Mouse (Mus musculus) hindbrain, postnatal 0 days (tissue): Measurements from ENCODE around the gene Bpgm. TPM values are rescaled to one million over a fixed set of nuclear protein-coding genes. Genes with fewer than 3 reads are reported as not detected.

Experiments used
- ATAC-seq: fragments of 200-750 bp; cut with Nextera tagmentation; 2 replicates; pipeline ENCODE4 v1.8.0; 2017; ENCODE audit warnings: mild to moderate bottlenecking, moderate TSS enrichment, moderate library complexity
- DNase-seq: peaks from one replicate; pipeline ENCODE4 v3.0.0-alpha.2; 2015; ENCODE audit warnings: low spot score
- H3K27ac ChIP-seq: fragments of 300-500 bp; sonication (generic); 2 replicates; pipeline ENCODE4 v1.5.1; 2014; ENCODE audit warnings: mild to moderate bottlenecking
- H3K27me3 ChIP-seq: fragments of 300-500 bp; sonication (generic); 2 replicates; pipeline ENCODE4 v1.6.1; 2014; ENCODE audit warnings: low read length, mixed read lengths; ENCODE audit not compliant: insufficient read depth
- H3K36me3 ChIP-seq: fragments of 300-500 bp; sonication (generic); 2 replicates; pipeline ENCODE4 v1.6.1; 2014; ENCODE audit warnings: low read length, mixed read lengths; ENCODE audit not compliant: insufficient read depth
- H3K4me1 ChIP-seq: fragments of 300-500 bp; sonication (generic); 2 replicates; pipeline ENCODE4 v1.6.1; 2014; ENCODE audit warnings: antibody characterized with exemption, low read length, mixed read lengths; ENCODE audit not compliant: insufficient read depth
- H3K4me2 ChIP-seq: fragments of 300-500 bp; sonication (generic); 2 replicates; pipeline ENCODE4 v1.6.1; 2014; ENCODE audit warnings: low read depth, mild to moderate bottlenecking, low read length, moderate library complexity, mixed read lengths
- H3K4me3 ChIP-seq: fragments of 300-500 bp; sonication (generic); 2 replicates; pipeline ENCODE4 v1.5.1; 2014; ENCODE audit warnings: low read length
- H3K9ac ChIP-seq: fragments of 300-500 bp; sonication (generic); replicated peaks from 2 replicates; pipeline ENCODE4 v1.6.1; 2014; ENCODE audit warnings: mild to moderate bottlenecking, low read length, moderate library complexity, mixed read lengths
- H3K9me3 ChIP-seq: fragments of 300-500 bp; sonication (generic); 2 replicates; pipeline ENCODE4 v1.6.1; 2016; ENCODE audit warnings: low read length, mixed read lengths
- CTCF ChIP-seq: IDR thresholded peaks from 2 replicates; pipeline ENCODE4 v1.5.1; 2016; ENCODE audit warnings: antibody characterized with exemption, control low read depth, low read depth
- WGBS: fragments of 180-500 bp; shearing (Covaris S2); extraction: QIAGEN DNeasy Blood & Tissue Kit; methylation state at CpG from one replicate; pipeline ENCODE4 v1.1.7; 2014; 5-methylcytosine and 5-hydroxymethylcytosine counted together
- polyA plus RNA-seq: library from polyadenylated mRNA; unstranded; fragments of >200 nt; fragmentation: Nextera tagmentation; extraction: Ambion mirVana; gene quantifications from 2 replicates; pipeline ENCODE4 v1.2.1, GENCODE M21; 2015
- total RNA-seq: library from RNA; depleted of rRNA; stranded (reverse); fragments of >200 nt; gene quantifications from 2 replicates; pipeline ENCODE4 v1.2.3, GENCODE M21; 2014; rRNA removed

Gene Bpgm
- total and polyA plus RNA-seq, 2 experiments from 2014 or later, result 43.2 to 73.9 TPM

GRCm38 (mm10) chr6:34552489-34553157 is 76.6 kb downstream of the Bpgm start:
- DNase-seq (no peak), ATAC-seq (no peak)
- no peaks in the 10 kb centered on the region for H3K27me3 ChIP-seq
- WGBS, result 93% methylated on average over 4 of the region's 4 CpGs
- no peak overlapping the region for H3K9ac ChIP-seq
- H3K4me3 ChIP-seq, result no peak overlapping the region
- no peaks in the 10 kb centered on the region for H3K36me3 ChIP-seq
- H3K4me2 ChIP-seq, result no peak overlapping the region
- no peaks in the 10 kb centered on the region for H3K9me3 ChIP-seq
- no peaks in the 10 kb centered on the region for H3K4me1 ChIP-seq
- TF ChIP-seq CTCF, result no peak
- no peak overlapping the region for H3K27ac ChIP-seq

DNA sequence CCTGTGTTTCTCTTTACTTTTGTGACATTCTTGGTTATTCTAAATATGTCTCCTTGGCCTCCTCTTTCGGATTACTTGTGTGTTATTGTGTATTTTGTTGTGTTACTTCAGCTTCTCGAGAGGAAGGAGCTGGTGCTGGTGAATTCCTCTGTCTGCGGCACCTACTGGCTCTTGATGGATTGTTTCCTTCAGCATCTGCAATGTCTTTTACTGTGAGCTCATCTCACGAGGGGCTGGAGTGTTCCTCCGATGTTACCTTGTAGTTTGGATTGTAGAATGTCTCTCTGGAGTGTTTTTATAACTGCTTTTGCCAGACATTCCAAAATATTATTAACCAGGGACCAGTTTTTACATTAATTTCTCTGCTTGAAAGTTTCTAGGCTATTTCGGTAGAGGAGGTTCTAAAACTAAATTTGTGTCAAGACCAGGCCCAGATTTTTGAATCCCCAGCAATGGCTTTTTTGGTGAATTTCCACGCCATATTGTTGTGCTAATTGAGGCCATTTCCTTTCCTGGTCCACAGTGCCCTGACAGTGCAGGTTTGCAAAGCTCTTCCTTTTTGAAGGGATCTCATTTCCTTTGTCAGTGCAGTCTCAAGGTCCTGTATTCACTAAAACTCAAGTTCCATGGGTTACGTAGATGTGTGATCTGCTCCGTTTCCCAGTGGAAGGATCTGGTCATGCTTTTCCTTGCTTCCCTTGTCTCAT is 78.4 kb downstream of the Bpgm start:
- Histone ChIP-seq H3K27ac (no peak overlapping the region), H3K9me3 (no peaks in the 10 kb centered on the region), H3K27me3 (no peaks in the 10 kb centered on the region), H3K4me3 (no peak overlapping the region), H3K36me3 (no peaks in the 10 kb centered on the region), H3K4me1 (no peaks in the 10 kb centered on the region), H3K9ac (no peak overlapping the region), H3K4me2 (no peak overlapping the region)
- DNase-seq, result no peak
- ATAC-seq, result no peak
- TF ChIP-seq CTCF, result no peak
- 74% methylated on average over 9 of the region's 9 CpGs for WGBS

Other genes with a start within 250 kb of the Bpgm start
- gene Akr1b3, start 158.7 kb upstream of the Bpgm start, total RNA-seq, result 78.2 and 84.9 TPM in 2 replicates
- gene Akr1b3, start 158.7 kb upstream of the Bpgm start, polyA plus RNA-seq, result 97.5 and 106 TPM in 2 replicates
- 1.6 and 2.0 TPM in 2 replicates for gene Akr1b8, start 122.1 kb upstream of the Bpgm start, total RNA-seq
- 3.2 and 3.8 TPM in 2 replicates for gene Akr1b8, start 122.1 kb upstream of the Bpgm start, polyA plus RNA-seq
- gene Akr1b10, start 92.0 kb upstream of the Bpgm start, total RNA-seq, result 16.4 and 17.2 TPM in 2 replicates
- gene Akr1b10, start 92.0 kb upstream of the Bpgm start, polyA plus RNA-seq, result 22.0 and 25.1 TPM in 2 replicates
- gene Akr1b7, start 63.9 kb upstream of the Bpgm start, total RNA-seq, result not detected in 2 replicates
- gene Akr1b7, start 63.9 kb upstream of the Bpgm start, polyA plus RNA-seq, result 0.14 TPM in 1 of 2 replicates, not detected in the other
- 27.6 and 28.1 TPM in 2 replicates for gene Cald1, start 122.3 kb downstream of the Bpgm start, total RNA-seq
- 59.0 and 67.6 TPM in 2 replicates for gene Cald1, start 122.3 kb downstream of the Bpgm start, polyA plus RNA-seq